Mouse (Mus musculus) small intestine, adult 2 months (tissue): Measurements from ENCODE around the gene Gm11096.

Experiments used
- CTCF ChIP-seq: fragments of 200-500 bp; IDR thresholded peaks from 2 replicates; pipeline ENCODE4 v1.5.1; 2012; ENCODE audit warnings: low read depth, mild to moderate bottlenecking, control low read depth, inconsistent platforms, low read length, moderate library complexity, mixed read lengths; ENCODE audit not compliant: insufficient replicate concordance, insufficient read length; ENCODE audit errors: extremely low read depth
- POLR2A ChIP-seq: fragments of 200-500 bp; IDR thresholded peaks from 2 replicates; pipeline ENCODE4 v1.6.1; 2012; ENCODE audit warnings: low read depth, mild to moderate bottlenecking, control low read depth, inconsistent platforms, low read length, moderate library complexity

DNA sequence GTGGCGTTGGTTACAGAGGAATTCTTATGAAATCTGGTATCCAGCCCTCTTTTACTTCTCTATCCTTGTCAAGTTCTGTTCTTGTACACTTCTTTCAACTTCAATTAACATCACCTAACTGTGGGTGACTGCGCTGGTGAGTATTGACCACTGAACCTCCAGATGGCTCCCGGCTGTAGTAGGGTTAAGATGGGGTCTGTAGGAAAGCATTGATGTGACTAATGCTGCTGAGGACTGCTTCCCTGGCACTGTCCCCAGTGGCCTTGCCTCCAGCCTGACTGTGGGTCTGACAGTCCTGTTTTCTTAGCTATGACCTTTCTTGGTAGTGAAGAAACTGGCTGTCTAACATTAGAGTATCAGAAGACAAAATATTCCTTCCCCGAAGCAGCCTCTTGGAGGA lies 38.4 kb upstream of the Gm11096 start:
- TF ChIP-seq POLR2A (no peak), CTCF (no peak)
